Mouse (Mus musculus) cerebellum, adult 11-12 months (tissue): ENCODE results near the gene Sbno2.
"Not testable (repeated sequence)": the region's sequence is repeated elsewhere in the genome, so short reads cannot be mapped to it uniquely, and the experiment has no call there.

Experiments
- DNase-seq: peaks from one replicate; pipeline ENCODE4 v3.0.0; 2022

Gene Sbno2

GRCm38 (mm10) chr10:80054911-80055310 lies 50.5 kb downstream of the Sbno2 start:
- not testable (repeated sequence) for DNase-seq

GRCm38 (mm10) chr10:80053831-80054815 lies 51.2 kb downstream of the Sbno2 start:
- DNase-seq: peak; percentile 77

GRCm38 (mm10) chr10:80053259-80053780 lies 52.1 kb downstream of the Sbno2 start:
- DNase-seq: peak; percentile 100

- no peak for DNase-seq
Observed at GRCm38 (mm10) chr10:80052374-80052764, 53.0 kb downstream of the Sbno2 start.

- DNase-seq: no peak
Observed at GRCm38 (mm10) chr10:80051618-80052373, 53.6 kb downstream of the Sbno2 start.

GRCm38 (mm10) chr10:80050885-80051617 lies 54.3 kb downstream of the Sbno2 start:
- DNase-seq: no peak

- no peak for DNase-seq
Observed at GRCm38 (mm10) chr10:80050244-80050643, 55.1 kb downstream of the Sbno2 start.

- no peak for DNase-seq
Observed at GRCm38 (mm10) chr10:80048834-80049233, 56.5 kb downstream of the Sbno2 start.

- DNase-seq: no peak
Observed at GRCm38 (mm10) chr10:80048396-80048795, 57.0 kb downstream of the Sbno2 start.

GRCm38 (mm10) chr10:80047041-80047565 lies 58.3 kb downstream of the Sbno2 start, which contains the start of gene Gpx4:
Gene Gpx4 (plus strand): TSS chr10:80047166.
- DNase-seq: no peak

- no peak for DNase-seq
Observed at GRCm38 (mm10) chr10:80045766-80046165, 59.6 kb downstream of the Sbno2 start.

GRCm38 (mm10) chr10:80045364-80045763 lies 60.0 kb downstream of the Sbno2 start:
- DNase-seq: not testable (repeated sequence)

GRCm38 (mm10) chr10:80044087-80044486 lies 61.3 kb downstream of the Sbno2 start:
- no peak for DNase-seq

GRCm38 (mm10) chr10:80041409-80042060 lies 63.8 kb downstream of the Sbno2 start:
- not testable (repeated sequence) for DNase-seq

- peak; percentile 99 for DNase-seq
Observed at GRCm38 (mm10) chr10:80039559-80039979, 65.8 kb downstream of the Sbno2 start, which contains the start of gene Polr2e. Gene Polr2e (minus strand): TSS chr10:80039795.

GRCm38 (mm10) chr10:80036832-80037231 lies 68.5 kb downstream of the Sbno2 start:
- DNase-seq: no peak

GRCm38 (mm10) chr10:80035686-80036085 lies 69.7 kb downstream of the Sbno2 start:
- no peak for DNase-seq

GRCm38 (mm10) chr10:80035148-80035547 lies 70.2 kb downstream of the Sbno2 start:
- no peak for DNase-seq

- DNase-seq: no peak
Observed at GRCm38 (mm10) chr10:80033511-80034391, 71.6 kb downstream of the Sbno2 start.

- no peak for DNase-seq
Observed at GRCm38 (mm10) chr10:80032799-80033480, 72.4 kb downstream of the Sbno2 start.
